Mouse (Mus musculus): ENCODE data around the gene Scn4a.
"Not testable (repeated sequence)": the region's sequence is repeated elsewhere in the genome, so short reads cannot be mapped to it uniquely, and the experiment has no call there.

Scn4a gene

GRCm38 (mm10) chr11:106355382-106356128 is 2.5 kb upstream of the Scn4a start:
- no peak for DNase-seq (ENCODE audit: low spot score)

- DNase-seq (ENCODE audit: low spot score) = no peak
These were observed 1.1 kb upstream of the Scn4a start for GRCm38 (mm10) chr11:106354181-106354580.

- DNase-seq (ENCODE audit: low spot score) = no peak
These were observed 1.1 kb downstream of the Scn4a start for GRCm38 (mm10) chr11:106351941-106352340.

GRCm38 (mm10) chr11:106351253-106351652 is 1.8 kb downstream of the Scn4a start:
- DNase-seq (ENCODE audit: low spot score) = no peak

- DNase-seq (ENCODE audit: low spot score) = no peak
These were observed 2.2 kb downstream of the Scn4a start for GRCm38 (mm10) chr11:106350853-106351252.

- no peak for DNase-seq (ENCODE audit: low spot score)
These were observed 3.3 kb downstream of the Scn4a start for GRCm38 (mm10) chr11:106349772-106350171.

GRCm38 (mm10) chr11:106344910-106345309 is 8.2 kb downstream of the Scn4a start:
- DNase-seq (ENCODE audit: low spot score) = no peak

- no peak for DNase-seq (ENCODE audit: low spot score)
These were observed 12.0 kb downstream of the Scn4a start for GRCm38 (mm10) chr11:106340990-106341520.

- not testable (repeated sequence) for DNase-seq (ENCODE audit: low spot score)
These were observed 13.8 kb downstream of the Scn4a start for GRCm38 (mm10) chr11:106339323-106339722.

GRCm38 (mm10) chr11:106338870-106339269 is 14.2 kb downstream of the Scn4a start:
- DNase-seq (ENCODE audit: low spot score) = no peak

- DNase-seq (ENCODE audit: low spot score) = no peak
These were observed 15.1 kb downstream of the Scn4a start for GRCm38 (mm10) chr11:106338029-106338428.

- DNase-seq (ENCODE audit: low spot score) = no peak
These were observed 19.0 kb downstream of the Scn4a start for GRCm38 (mm10) chr11:106334066-106334465.

GRCm38 (mm10) chr11:106332458-106332857 is 20.6 kb downstream of the Scn4a start:
- DNase-seq (ENCODE audit: low spot score) = no peak

GRCm38 (mm10) chr11:106329682-106330081 is 23.4 kb downstream of the Scn4a start:
- DNase-seq (ENCODE audit: low spot score) = peak; percentile 53

GRCm38 (mm10) chr11:106329128-106329527 is 24.0 kb downstream of the Scn4a start:
- no peak for DNase-seq (ENCODE audit: low spot score)

- no peak for DNase-seq (ENCODE audit: low spot score)
These were observed 24.6 kb downstream of the Scn4a start for GRCm38 (mm10) chr11:106328521-106328920.

- DNase-seq (ENCODE audit: low spot score) = no peak
These were observed 26.6 kb downstream of the Scn4a start for GRCm38 (mm10) chr11:106326475-106326874.

GRCm38 (mm10) chr11:106325566-106326206 is 27.4 kb downstream of the Scn4a start:
- DNase-seq (ENCODE audit: low spot score) = peak; percentile 76

- DNase-seq (ENCODE audit: low spot score) = no peak
These were observed 28.2 kb downstream of the Scn4a start for GRCm38 (mm10) chr11:106324858-106325257.

GRCm38 (mm10) chr11:106318406-106319366 is 34.4 kb downstream of the Scn4a start:
- DNase-seq (ENCODE audit: low spot score) = no peak

GRCm38 (mm10) chr11:106317801-106318200 is 35.3 kb downstream of the Scn4a start:
- no peak for DNase-seq (ENCODE audit: low spot score)

- no peak for DNase-seq (ENCODE audit: low spot score)
These were observed 36.7 kb downstream of the Scn4a start for GRCm38 (mm10) chr11:106316416-106316815.

Measured in retina, embryonic 14.5 days (tissue).